ENCODE assay signal across 18 mouse cellular contexts in genomic region chr16:73007434-73007833, GRCm38 (mm10).
DNase-seq lines count a peak whose midpoint lies in the region; ATAC-seq lines count a peak whose summit lies in the region.
"Had no signal": no experiment of that assay in that cellular context is flagged by ENCODE, and none has a peak within 500 bp of the region (broad histone marks: within the 10 kb centered on the region; RNA-seq: fewer than 3 reads in every experiment).

No protein-coding gene starts in this region.

- H3K4me3 ChIP-seq in hindbrain, embryonic 16.5 days (ENCODE audit: low read length): no peak overlapping the region
- no peak overlapping the region for H3K4me3 ChIP-seq in hindbrain, embryonic 11.5 days (ENCODE audit: low read depth, low read length)
- no peak overlapping the region for H3K4me3 ChIP-seq in embryonic facial prominence, embryonic 14.5 days (ENCODE audit: low read depth, low read length)
- H3K4me3 ChIP-seq: hindbrain, embryonic 10.5 days had no signal

- H3K4me2 ChIP-seq in hindbrain, embryonic 16.5 days (ENCODE audit: low read length): no peak overlapping the region
- H3K4me2 ChIP-seq in hindbrain, embryonic 11.5 days (replicated peaks; ENCODE audit: low read depth, low read length): no peak overlapping the region
- H3K4me2 ChIP-seq in embryonic facial prominence, embryonic 14.5 days (ENCODE audit: low read depth, low read length): no peak overlapping the region

- DNase-seq in hindbrain, embryonic 11.5 days (ENCODE audit: low spot score): no peak
- peak; percentile 54 for DNase-seq in embryo, embryonic 11 days
- peak; percentile 55 for DNase-seq in embryonic facial prominence, embryonic 14.5 days (ENCODE audit: low spot score)
- DNase-seq in neural tube, embryonic 10.5 days (ENCODE audit: extremely low spot score, low spot score): peak; percentile 45
- no peak for DNase-seq in MN1 (ENCODE audit: low spot score)
- DNase-seq in ovary, postnatal 14 days (ENCODE audit: low spot score): no peak
- no peak for DNase-seq in ovary, postnatal 36 days (ENCODE audit: low spot score)
- DNase-seq: cerebellum, postnatal 10 days; kidney, adult 9 months; left cerebral cortex, postnatal 4 days; liver, postnatal 0 days; lung, postnatal 4 days; right cerebral cortex, postnatal 25 days; thymus, postnatal 4 days had no signal

- no peaks in the 10 kb centered on the region for H3K27me3 ChIP-seq in hindbrain, embryonic 16.5 days (replicated peaks; ENCODE audit: control insufficient read depth, insufficient read depth, low read length)
- H3K27me3 ChIP-seq in hindbrain, embryonic 11.5 days (ENCODE audit: control insufficient read depth, insufficient read depth, low read length): no peaks in the 10 kb centered on the region
- H3K27me3 ChIP-seq in embryonic facial prominence, embryonic 14.5 days (replicated peaks; ENCODE audit: control insufficient read depth, insufficient read depth, low read length): no peaks in the 10 kb centered on the region

- H3K36me3 ChIP-seq in hindbrain, embryonic 16.5 days (ENCODE audit: control insufficient read depth, insufficient read depth, low read length): no peaks in the 10 kb centered on the region
- no peaks in the 10 kb centered on the region for H3K36me3 ChIP-seq in hindbrain, embryonic 11.5 days (ENCODE audit: control insufficient read depth, insufficient read depth, low read length)
- H3K36me3 ChIP-seq in embryonic facial prominence, embryonic 14.5 days (ENCODE audit: control insufficient read depth, insufficient read depth, low read length): peaks cover 54% of the 10 kb centered on the region

- no peak overlapping the region for H3K9ac ChIP-seq in hindbrain, embryonic 16.5 days (ENCODE audit: low read depth, low read length)
- no peak overlapping the region for H3K9ac ChIP-seq in hindbrain, embryonic 11.5 days (ENCODE audit: low read depth, low read length)
- H3K9ac ChIP-seq in embryonic facial prominence, embryonic 14.5 days (ENCODE audit: low read depth, low read length): no peak overlapping the region
- H3K9ac ChIP-seq: liver, postnatal 0 days had no signal

- H3K27ac ChIP-seq in hindbrain, embryonic 16.5 days (ENCODE audit: low read depth, low read length): no peak overlapping the region
- no peak overlapping the region for H3K27ac ChIP-seq in hindbrain, embryonic 11.5 days (ENCODE audit: low read depth, low read length)
- no peak overlapping the region for H3K27ac ChIP-seq in embryonic facial prominence, embryonic 14.5 days (replicated peaks; ENCODE audit: low read depth, low read length)
- H3K27ac ChIP-seq: hindbrain, embryonic 10.5 days had no signal

- peak; percentile 48; the same call in 1 of the 2 replicates for ATAC-seq in hindbrain, embryonic 16.5 days
- ATAC-seq in hindbrain, embryonic 11.5 days (ENCODE audit: low FRiP score): no peak
- 0 out of 2 replicates have a peak, but pooled peaks have one; percentile 22 for ATAC-seq in embryonic facial prominence, embryonic 14.5 days (ENCODE audit: low read depth)
- ATAC-seq: CD4-positive, CD25-positive, alpha-beta regulatory T cell, adult 4 months; liver, postnatal 0 days; midbrain, embryonic 16.5 days had no signal

- H3K4me1 ChIP-seq in hindbrain, embryonic 16.5 days (ENCODE audit: control insufficient read depth, insufficient read depth, low read depth, low read length): no peaks in the 10 kb centered on the region
- H3K4me1 ChIP-seq in hindbrain, embryonic 11.5 days (replicated peaks; ENCODE audit: control insufficient read depth, insufficient read depth, low read length): no peaks in the 10 kb centered on the region
- H3K4me1 ChIP-seq in embryonic facial prominence, embryonic 14.5 days (ENCODE audit: control insufficient read depth, insufficient read depth, low read length): no peaks in the 10 kb centered on the region

- WGBS in hindbrain, embryonic 16.5 days: 32% methylated on average over 8 of the region's 8 CpGs
- 45% methylated on average over 8 of the region's 8 CpGs for WGBS in hindbrain, embryonic 11.5 days
- 28% methylated on average over 8 of the region's 8 CpGs for WGBS in embryonic facial prominence, embryonic 14.5 days

- H3K9me3 ChIP-seq in hindbrain, embryonic 16.5 days (ENCODE audit: control insufficient read depth, low read length): peaks cover 3% of the 10 kb centered on the region; the same call in 1 of the 2 replicates
- H3K9me3 ChIP-seq in hindbrain, embryonic 11.5 days (ENCODE audit: control insufficient read depth, low read length): no peaks in the 10 kb centered on the region
- no peaks in the 10 kb centered on the region for H3K9me3 ChIP-seq in embryonic facial prominence, embryonic 14.5 days (ENCODE audit: control insufficient read depth, low read length)
- H3K9me3 ChIP-seq: hindbrain, embryonic 10.5 days had no signal

Comparison
In these comparisons a context has a peak if more than half of its experiments do, and no peak if none do; other contexts are left out.
1. DNase-seq: peak in embryo, embryonic 11 days (single experiment), embryonic facial prominence, embryonic 14.5 days (single experiment) and neural tube, embryonic 10.5 days (single experiment); none in hindbrain, embryonic 11.5 days (single experiment), MN1 (single experiment), ovary, postnatal 14 days (single experiment) and ovary, postnatal 36 days (single experiment).